Mouse (Mus musculus) hindbrain, embryonic 13.5 days (tissue): ENCODE results near the gene Rassf3. TPM values are rescaled to one million over a fixed set of nuclear protein-coding genes. Genes with fewer than 3 reads are reported as not detected.

Source experiments
- ATAC-seq: fragments of 200-750 bp; cut with Nextera tagmentation; 2 replicates; pipeline ENCODE4 v1.8.0; 2017; ENCODE audit warnings: moderate TSS enrichment; ENCODE audit not compliant: low FRiP score
- H3K27ac ChIP-seq: fragments of 300-500 bp; sonication (generic); 2 replicates; pipeline ENCODE4 v1.5.1; 2015; ENCODE audit warnings: inconsistent platforms, mild to moderate bottlenecking, moderate library complexity
- H3K27me3 ChIP-seq: fragments of 300-500 bp; sonication (generic); 2 replicates; pipeline ENCODE4 v1.6.1; 2015; ENCODE audit warnings: mild to moderate bottlenecking, inconsistent platforms
- H3K36me3 ChIP-seq: fragments of 300-500 bp; sonication (generic); 2 replicates; pipeline ENCODE4 v1.6.1; 2015; ENCODE audit warnings: mild to moderate bottlenecking, inconsistent platforms
- H3K4me1 ChIP-seq: fragments of 300-500 bp; sonication (generic); replicated peaks from 2 replicates; pipeline ENCODE4 v1.6.1; 2015; ENCODE audit warnings: inconsistent platforms
- H3K4me2 ChIP-seq: fragments of 300-500 bp; sonication (generic); 2 replicates; pipeline ENCODE4 v1.6.1; 2015; ENCODE audit warnings: inconsistent platforms, mild to moderate bottlenecking, moderate library complexity
- H3K4me3 ChIP-seq: fragments of 300-500 bp; sonication (generic); 2 replicates; pipeline ENCODE4 v1.5.1; 2015; ENCODE audit warnings: mild to moderate bottlenecking, inconsistent platforms
- H3K9ac ChIP-seq: fragments of 300-500 bp; sonication (generic); 2 replicates; pipeline ENCODE4 v1.6.1; 2015; ENCODE audit warnings: mild to moderate bottlenecking, inconsistent platforms
- H3K9me3 ChIP-seq: fragments of 300-500 bp; sonication (generic); 2 replicates; pipeline ENCODE4 v1.6.1; 2016; ENCODE audit warnings: inconsistent platforms
- WGBS: fragments of 180-500 bp; shearing (Covaris S2); methylation state at CpG from one replicate; pipeline ENCODE4 v1.1.7; 2015; 5-methylcytosine and 5-hydroxymethylcytosine counted together
- polyA plus RNA-seq: library from polyadenylated mRNA; unstranded; fragments of >200 nt; fragmentation: Nextera tagmentation; extraction: Ambion mirVana; gene quantifications from 2 replicates; pipeline ENCODE4 v1.2.1, GENCODE M21; 2015

The Rassf3 gene
- polyA plus RNA-seq, 1 experiment from 2014 or later: 5.2 TPM

GRCm38 (mm10) chr10:121363201-121363600 lies 112.9 kb downstream of the Rassf3 start:
- Histone ChIP-seq H3K27ac (no peak overlapping the region), H3K27me3 (no peaks in the 10 kb centered on the region), H3K4me1 (peaks cover 30% of the 10 kb centered on the region), H3K9ac (no peak overlapping the region), H3K4me2 (no peak overlapping the region), H3K9me3 (0 out of 2 replicates have a peak, but pooled peaks cover 3% of the 10 kb centered on the region), H3K4me3 (no peak overlapping the region), H3K36me3 (peaks cover 2% of the 10 kb centered on the region; the same call in 1 of the 2 replicates)
- 84% methylated on average over 8 of the region's 8 CpGs for WGBS
- ATAC-seq: no peak

GRCm38 (mm10) chr10:121360358-121360757 lies 115.8 kb downstream of the Rassf3 start:
- H3K27me3 ChIP-seq: no peaks in the 10 kb centered on the region
- H3K4me1 ChIP-seq: peaks cover 5% of the 10 kb centered on the region
- 0 out of 2 replicates have a peak, but pooled peaks cover 3% of the 10 kb centered on the region for H3K9me3 ChIP-seq
- H3K36me3 ChIP-seq: no peaks in the 10 kb centered on the region
- H3K9ac ChIP-seq: no peak overlapping the region
- H3K4me3 ChIP-seq: no peak overlapping the region
- H3K27ac ChIP-seq: no peak overlapping the region
- no peak for ATAC-seq
- H3K4me2 ChIP-seq: no peak overlapping the region
- WGBS: 93% methylated on average over 2 of the region's 2 CpGs

Other genes with a start within 250 kb of the Rassf3 start
- 12.6 and 13.6 TPM in 2 replicates for gene Tbc1d30, start 125.1 kb downstream of the Rassf3 start, polyA plus RNA-seq
- 41.3 and 42.6 TPM in 2 replicates for gene Gns, start 111.3 kb downstream of the Rassf3 start, polyA plus RNA-seq
- 34.3 and 34.6 TPM in 2 replicates for gene Tbk1, start 110.4 kb upstream of the Rassf3 start, polyA plus RNA-seq
- gene Xpot, start 150.0 kb upstream of the Rassf3 start, polyA plus RNA-seq: 26.7 and 29.5 TPM in 2 replicates
- 0.17 and 0.22 TPM in 2 replicates for gene D930020B18Rik, start 165.2 kb upstream of the Rassf3 start, polyA plus RNA-seq